Mouse (Mus musculus) G1E (cell line): ENCODE data around the gene Plin5. TPM values are rescaled to one million over a fixed set of nuclear protein-coding genes. Genes with fewer than 3 reads are reported as not detected.
"Not testable (repeated sequence)": the region's sequence is repeated elsewhere in the genome, so short reads cannot be mapped to it uniquely, and the experiment has no call there.

Experiments
- ATAC-seq: 2 replicates; pipeline ENCODE4 v1.8.0; 2016; ENCODE audit warnings: mild to moderate bottlenecking; ENCODE audit not compliant: insufficient number of reproducible peaks, poor library complexity, low FRiP score, severe bottlenecking; ENCODE audit errors: extremely low read depth
- DNase-seq: peaks from one replicate; pipeline ENCODE4 v3.0.0; 2012; ENCODE audit warnings: low spot score
- H3K27me3 ChIP-seq: 2 replicates; pipeline ENCODE4 v1.6.1; 2012; ENCODE audit warnings: mild to moderate bottlenecking, low read length, inconsistent platforms; ENCODE audit not compliant: insufficient read depth
- H3K36me3 ChIP-seq: replicated peaks from 2 replicates; pipeline ENCODE3; 2012; ENCODE audit warnings: mild to moderate bottlenecking, inconsistent platforms
- H3K4me1 ChIP-seq: 2 replicates; pipeline ENCODE4 v1.6.1; 2012; ENCODE audit warnings: low read depth, low read length, inconsistent platforms, mixed read lengths; ENCODE audit not compliant: insufficient read depth
- H3K4me3 ChIP-seq: 2 replicates; pipeline ENCODE4 v1.5.1; 2012; ENCODE audit warnings: low read depth, mild to moderate bottlenecking, inconsistent platforms, low read length, moderate library complexity, mixed read lengths
- H3K9me3 ChIP-seq: replicated peaks from 2 replicates; pipeline ENCODE4 v1.6.1; 2012; ENCODE audit warnings: inconsistent platforms
- CTCF ChIP-seq: IDR thresholded peaks from 2 replicates; pipeline ENCODE4 v1.5.1; 2012; ENCODE audit warnings: low read depth, low read length, inconsistent platforms, mixed read lengths
- GATA1 ChIP-seq: IDR thresholded peaks from 2 replicates; pipeline ENCODE4 v1.6.1; 2012; ENCODE audit warnings: borderline replicate concordance, low read length, inconsistent platforms, mixed read lengths
- GATA2 ChIP-seq: IDR thresholded peaks from 2 replicates; pipeline ENCODE4 v1.6.1; 2012; ENCODE audit warnings: low read depth, low read length, inconsistent platforms, borderline replicate concordance
- POLR2AphosphoS5 ChIP-seq: IDR thresholded peaks from 2 replicates; pipeline ENCODE4 v1.6.1; 2012; ENCODE audit warnings: low read depth, low read length, inconsistent platforms; ENCODE audit not compliant: insufficient replicate concordance
- TAL1 ChIP-seq: conservative IDR thresholded peaks from 2 replicates; pipeline ENCODE4 v1.6.1; 2012; ENCODE audit warnings: low read depth, low read length, inconsistent platforms, mixed read lengths
- polyA plus RNA-seq: library from polyadenylated mRNA; stranded (reverse); fragments of >175 nt; gene quantifications from 2 replicates; pipeline ENCODE4 v1.2.3, GENCODE M21; 2012
- total RNA-seq, 2 experiments: library from RNA; stranded (forward) in 1 of 2; stranded (reverse) in 1 of 2; fragments of 200-1000 nt in 1 of 2; fragments of >200 nt in 1 of 2; fragmentation: Nextera tagmentation in 1 of 2; gene quantifications; 2 replicates each; pipeline ENCODE4 v1.2.3; 2014 to 2017

The Plin5 gene
- total and polyA plus RNA-seq, 3 experiments: not detected

DNA sequence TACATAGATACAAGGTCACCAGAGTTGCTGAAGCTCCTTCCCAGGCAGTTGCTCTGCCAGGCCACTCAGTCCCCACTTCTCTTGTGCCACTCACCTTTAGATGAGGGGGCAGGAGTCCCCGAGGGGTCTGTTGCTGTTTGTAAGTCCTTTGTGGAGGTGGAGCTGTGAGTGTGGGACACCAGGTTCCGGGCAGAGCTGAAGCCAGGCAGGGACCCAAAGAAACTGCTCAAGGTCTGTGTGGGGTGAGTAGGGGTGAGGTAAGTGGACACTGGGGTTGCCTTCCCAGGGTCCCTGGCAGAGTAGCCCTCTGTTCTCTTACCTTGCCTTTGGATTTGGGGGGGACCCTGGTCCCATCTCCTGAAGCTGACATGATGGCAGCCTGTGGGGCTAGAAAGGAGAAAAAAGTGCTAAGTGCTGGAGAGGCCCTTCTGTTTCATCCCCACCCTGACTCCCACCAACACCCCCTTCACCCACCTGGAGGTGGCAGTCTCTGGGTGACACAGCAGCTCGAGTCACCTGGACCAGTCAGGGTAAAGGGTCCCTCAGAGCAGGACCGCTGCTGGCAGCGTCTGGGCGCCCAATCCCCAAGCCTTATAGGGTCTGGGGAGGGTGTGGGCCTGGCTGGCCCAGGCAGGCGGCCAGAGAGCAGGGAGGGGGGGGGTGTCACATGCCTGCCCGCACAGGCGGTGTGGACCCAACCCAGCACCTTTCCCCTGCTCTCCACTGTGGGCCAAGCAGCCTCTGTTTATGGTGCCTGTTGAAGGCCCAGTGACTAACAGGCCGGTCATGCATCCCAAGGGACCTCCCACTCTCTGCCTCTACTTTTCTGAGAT, 8.0 kb downstream of the Plin5 start, which contains the start of gene Plin4:
Plin4 (minus strand) TSS at position 585 of the 833 bp plus-strand sequence.
- Histone ChIP-seq H3K4me3 (no peak within 1 kb of the TSS), H3K36me3 (peaks cover 51% of the 10 kb centered on the region), H3K4me1 (peaks cover 3% of the 10 kb centered on the region; the same call in 1 of the 2 replicates), H3K27me3 (no peaks in the 10 kb centered on the region), H3K9me3 (no peaks in the 10 kb centered on the region)
- DNase-seq (no peak), ATAC-seq (no peak)
- TF ChIP-seq CTCF: no peak

DNA sequence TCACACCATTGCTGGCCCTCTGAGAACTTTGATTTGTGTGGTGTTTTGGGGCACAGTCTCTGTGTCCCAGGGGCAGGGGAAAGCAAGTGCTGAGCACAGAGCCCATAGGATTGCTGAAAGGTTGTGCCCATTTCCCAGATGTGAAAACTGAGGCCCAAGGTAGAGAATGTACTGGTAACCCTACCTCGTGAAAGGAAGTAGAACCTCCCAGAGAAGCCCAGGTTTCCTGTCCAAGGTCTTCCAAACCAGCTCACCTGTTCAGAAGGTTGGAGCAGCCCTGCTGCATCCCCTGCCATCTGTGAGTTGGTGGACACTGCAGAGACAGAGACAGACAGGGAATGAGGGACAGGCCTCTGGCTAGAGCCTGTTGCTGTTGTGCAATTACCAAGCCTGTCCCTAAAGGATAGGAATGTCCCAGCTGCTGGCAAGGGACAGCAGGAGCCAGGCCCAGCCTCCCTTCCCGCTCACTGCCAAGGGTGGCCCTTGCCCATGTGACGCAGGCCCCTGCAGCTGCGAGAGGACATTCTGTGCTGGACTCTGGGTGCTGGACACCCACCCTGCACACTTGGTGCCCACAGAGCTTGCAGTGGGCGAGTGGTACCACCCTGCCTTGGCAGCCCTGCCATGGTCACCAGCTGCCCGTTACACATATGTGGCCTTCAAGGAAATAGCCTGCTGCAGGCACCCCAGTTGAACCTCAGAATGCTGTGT, 8.9 kb downstream of the Plin5 start:
- Histone ChIP-seq H3K4me3 (no peak overlapping the region), H3K27me3 (no peaks in the 10 kb centered on the region), H3K9me3 (no peaks in the 10 kb centered on the region), H3K36me3 (peaks cover 58% of the 10 kb centered on the region), H3K4me1 (peaks cover 3% of the 10 kb centered on the region; the same call in 1 of the 2 replicates)
- ATAC-seq: no peak
- no peak for DNase-seq
- TF ChIP-seq POLR2AphosphoS5 (no peak), GATA1 (no peak), GATA2 (no peak), CTCF (no peak), TAL1 (no peak)

DNA sequence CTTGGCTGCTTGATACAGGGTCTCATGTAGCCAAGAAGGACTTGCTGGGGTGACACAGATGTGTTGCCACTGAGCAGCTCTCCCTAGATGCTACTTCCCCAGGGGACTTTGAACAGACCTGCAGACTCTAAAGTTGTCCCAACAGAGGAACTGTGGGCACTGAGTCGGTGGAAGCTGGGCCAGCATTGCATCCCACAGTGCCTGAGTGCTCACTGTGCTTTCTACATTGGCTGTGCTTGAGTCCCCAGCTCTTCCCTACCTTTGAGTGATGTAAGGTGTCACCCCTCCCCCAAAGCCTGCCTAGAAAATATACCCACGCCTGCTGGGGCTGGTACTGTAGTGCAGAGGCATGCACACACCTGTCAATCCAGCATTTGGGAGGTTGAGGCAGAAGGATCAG, 9.7 kb downstream of the Plin5 start:
- Histone ChIP-seq H3K9me3 (no peaks in the 10 kb centered on the region), H3K36me3 (peaks cover 62% of the 10 kb centered on the region), H3K4me3 (no peak overlapping the region), H3K4me1 (peaks cover 3% of the 10 kb centered on the region; the same call in 1 of the 2 replicates), H3K27me3 (no peaks in the 10 kb centered on the region)
- ATAC-seq (no peak), DNase-seq (no peak)
- TF ChIP-seq GATA1 (no peak), CTCF (no peak), TAL1 (no peak), POLR2AphosphoS5 (no peak), GATA2 (no peak)

DNA sequence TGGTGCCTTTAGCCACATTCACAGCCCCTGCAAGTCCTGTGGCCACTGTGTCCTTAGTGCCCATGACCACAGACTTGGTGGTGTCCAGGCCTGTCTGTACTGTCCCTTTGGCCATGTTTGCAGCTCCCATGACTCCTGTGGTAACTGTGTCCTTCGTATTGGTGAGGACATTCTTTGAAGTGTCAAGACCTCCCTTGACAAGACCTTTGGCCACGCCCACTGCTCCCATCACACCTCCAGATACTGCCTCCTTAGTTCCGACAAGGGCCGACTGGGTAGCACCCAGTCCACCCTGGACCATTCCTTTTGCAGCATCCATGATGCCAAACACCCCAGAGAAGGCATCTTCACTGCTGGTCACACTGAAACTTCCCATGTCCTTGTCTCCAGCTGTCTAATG, 10.4 kb downstream of the Plin5 start:
- DNase-seq: no peak
- TF ChIP-seq GATA1: no peak
- no peak for TF ChIP-seq POLR2AphosphoS5
- no peak for TF ChIP-seq TAL1
- TF ChIP-seq CTCF: no peak
- no peak for TF ChIP-seq GATA2
- peaks cover 3% of the 10 kb centered on the region; the same call in 1 of the 2 replicates for H3K4me1 ChIP-seq
- no peak for ATAC-seq
- H3K27me3 ChIP-seq: no peaks in the 10 kb centered on the region
- no peak overlapping the region for H3K4me3 ChIP-seq
- no peaks in the 10 kb centered on the region for H3K9me3 ChIP-seq
- H3K36me3 ChIP-seq: peaks cover 63% of the 10 kb centered on the region

DNA sequence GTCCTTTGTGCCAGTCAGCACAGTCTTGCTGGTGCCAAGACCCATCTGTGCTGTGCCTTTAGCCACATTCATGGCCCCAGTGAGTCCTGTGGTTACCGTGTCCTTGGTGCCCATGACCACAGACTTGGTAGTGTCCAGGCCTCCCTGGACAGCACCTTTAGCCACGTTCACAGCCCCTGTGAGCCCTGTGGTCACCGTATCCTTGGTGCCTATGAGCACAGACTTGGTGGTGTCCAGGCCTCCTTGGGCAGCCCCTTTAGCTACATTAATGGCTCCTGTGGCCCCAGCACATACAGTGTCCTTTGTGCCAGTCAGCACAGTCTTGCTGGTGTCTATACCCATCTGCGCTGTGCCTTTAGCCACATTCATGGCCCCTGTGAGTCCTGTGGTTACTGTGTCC, 11.0 kb downstream of the Plin5 start:
- H3K27me3 ChIP-seq, ATAC-seq, H3K4me1 ChIP-seq, H3K4me3 ChIP-seq, DNase-seq, H3K9me3 ChIP-seq: not testable (repeated sequence)
- peaks cover 65% of the 10 kb centered on the region for H3K36me3 ChIP-seq

DNA sequence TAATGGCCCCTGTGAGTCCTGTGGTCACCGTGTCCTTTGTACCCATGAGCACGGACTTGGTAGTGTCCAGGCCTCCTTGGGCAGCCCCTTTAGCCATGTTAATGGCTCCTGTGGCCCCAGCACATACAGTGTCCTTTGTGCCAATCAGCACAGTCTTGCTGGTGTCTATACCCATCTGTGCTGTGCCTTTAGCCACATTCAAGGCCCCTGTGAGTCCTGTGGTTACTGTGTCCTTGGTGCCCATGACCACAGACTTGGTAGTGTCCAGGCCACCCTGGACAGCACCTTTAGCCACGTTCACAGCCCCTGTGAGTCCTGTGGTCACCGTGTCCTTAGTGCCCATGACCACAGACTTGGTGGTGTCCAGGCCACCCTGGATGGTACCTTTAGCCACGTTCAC, 12.6 kb downstream of the Plin5 start:
- H3K4me3 ChIP-seq: not testable (repeated sequence)

More for the DNA sequence above, 12.6 kb downstream of the Plin5 start:
- not testable (repeated sequence) for H3K9me3 ChIP-seq, ATAC-seq, H3K27me3 ChIP-seq, H3K4me1 ChIP-seq, DNase-seq
- peaks cover 74% of the 10 kb centered on the region for H3K36me3 ChIP-seq
